Mouse (Mus musculus) kidney, embryonic 15.5 days (tissue): ENCODE measurements around the gene Slc44a1. TPM values are rescaled to one million over a fixed set of nuclear protein-coding genes. Genes with fewer than 3 reads are reported as not detected.

Experiments used
- ATAC-seq: fragments of 200-750 bp; cut with Nextera tagmentation; replicated peaks from 2 replicates; pipeline ENCODE4 v1.8.0; 2017; ENCODE audit warnings: moderate TSS enrichment; ENCODE audit not compliant: low FRiP score
- H3K27ac ChIP-seq: fragments of 300-500 bp; sonication (generic); 2 replicates; pipeline ENCODE4 v1.5.1; 2015; ENCODE audit warnings: mild to moderate bottlenecking, inconsistent platforms
- H3K27me3 ChIP-seq: fragments of 300-500 bp; sonication (generic); 2 replicates; pipeline ENCODE4 v1.6.1; 2015; ENCODE audit warnings: inconsistent platforms
- H3K36me3 ChIP-seq: fragments of 300-500 bp; sonication (generic); 2 replicates; pipeline ENCODE4 v1.6.1; 2015; ENCODE audit warnings: inconsistent platforms
- H3K4me1 ChIP-seq: fragments of 300-500 bp; sonication (generic); 2 replicates; pipeline ENCODE4 v1.6.1; 2015; ENCODE audit warnings: inconsistent platforms
- H3K4me2 ChIP-seq: fragments of 300-500 bp; sonication (generic); 2 replicates; pipeline ENCODE4 v1.6.1; 2015; ENCODE audit warnings: moderate library complexity, mild to moderate bottlenecking, inconsistent platforms
- H3K4me3 ChIP-seq: fragments of 300-500 bp; sonication (generic); replicated peaks from 2 replicates; pipeline ENCODE4 v1.5.1; 2015; ENCODE audit warnings: mild to moderate bottlenecking, inconsistent platforms
- H3K9ac ChIP-seq: fragments of 300-500 bp; sonication (generic); 2 replicates; pipeline ENCODE4 v1.6.1; 2015; ENCODE audit warnings: mild to moderate bottlenecking, inconsistent platforms
- H3K9me3 ChIP-seq: fragments of 300-500 bp; sonication (generic); replicated peaks from 2 replicates; pipeline ENCODE4 v1.6.1; 2016; ENCODE audit warnings: inconsistent platforms
- WGBS: fragments of 180-500 bp; shearing (Covaris S2); methylation state at CpG from one replicate; pipeline ENCODE4 v1.1.7; 2015; ENCODE audit warnings: mixed read lengths; 5-methylcytosine and 5-hydroxymethylcytosine counted together
- polyA plus RNA-seq: library from polyadenylated mRNA; unstranded; fragments of >200 nt; fragmentation: Nextera tagmentation; extraction: Ambion mirVana; gene quantifications from 2 replicates; pipeline ENCODE4 v1.2.1, GENCODE M21; 2015

Slc44a1 gene
- polyA plus RNA-seq, 1 experiment from 2014 or later, result 38.0 TPM

- Histone ChIP-seq H3K4me1 (no peaks in the 10 kb centered on the region; the same call in 1 of the 2 replicates), H3K9ac (no peak overlapping the region), H3K4me3 (no peak overlapping the region), H3K27me3 (no peaks in the 10 kb centered on the region), H3K27ac (no peak overlapping the region), H3K36me3 (peaks cover 2% of the 10 kb centered on the region; the same call in 1 of the 2 replicates), H3K9me3 (no peaks in the 10 kb centered on the region), H3K4me2 (no peak overlapping the region)
- 86% methylated on average over 8 of the region's 8 CpGs for WGBS
- no peak for ATAC-seq
These were observed 82.4 kb downstream of the Slc44a1 start for GRCm38 (mm10) chr4:53522655-53523054.

DNA sequence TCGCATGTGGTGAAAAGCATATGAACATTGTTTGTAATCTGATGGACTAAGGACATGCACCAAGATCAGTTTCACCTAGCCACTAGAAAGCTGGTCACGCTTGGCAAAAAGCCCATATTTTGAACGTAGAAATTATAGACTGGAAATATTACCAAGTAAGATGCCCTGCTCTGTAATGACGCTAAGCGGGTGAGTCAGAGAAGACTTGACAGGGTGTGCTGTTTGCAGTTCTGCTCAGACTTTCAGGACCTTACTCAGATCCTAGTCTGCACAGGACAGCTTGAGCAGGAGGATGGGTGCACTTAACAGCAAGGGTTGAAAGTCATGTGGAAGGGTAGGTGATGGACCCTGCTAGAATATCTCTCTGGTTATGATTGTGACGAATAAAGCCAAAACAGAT is 85.3 kb downstream of the Slc44a1 start:
- 86% methylated on average over 6 of the region's 6 CpGs for WGBS
- H3K4me3 ChIP-seq, result no peak overlapping the region
- H3K4me1 ChIP-seq, result no peaks in the 10 kb centered on the region; the same call in 1 of the 2 replicates
- H3K27ac ChIP-seq, result no peak overlapping the region
- no peaks in the 10 kb centered on the region for H3K27me3 ChIP-seq
- H3K9me3 ChIP-seq, result no peaks in the 10 kb centered on the region
- H3K9ac ChIP-seq, result no peak overlapping the region
- H3K4me2 ChIP-seq, result no peak overlapping the region
- H3K36me3 ChIP-seq, result peaks cover 7% of the 10 kb centered on the region
- ATAC-seq, result no peak

DNA sequence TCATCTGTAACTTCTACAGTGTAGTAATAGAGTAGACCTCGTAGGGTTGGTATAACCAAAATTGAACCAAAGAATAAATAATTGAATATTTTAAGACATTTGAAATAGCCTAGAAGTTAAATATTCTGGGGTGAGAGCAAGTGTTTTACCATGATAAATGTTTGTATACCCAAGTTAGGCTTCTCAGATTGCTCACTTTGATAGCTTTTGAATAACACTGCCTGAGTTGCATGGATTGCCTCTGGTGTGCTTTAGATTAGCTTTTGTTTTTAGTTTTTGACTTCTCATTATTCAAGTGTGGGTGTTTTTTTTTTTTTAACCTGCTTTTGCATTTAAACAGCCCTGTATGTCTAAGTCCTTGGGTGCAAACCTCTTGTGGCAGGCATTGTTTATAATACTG is 85.8 kb downstream of the Slc44a1 start:
- no peak overlapping the region for H3K9ac ChIP-seq
- H3K27me3 ChIP-seq, result no peaks in the 10 kb centered on the region
- H3K4me1 ChIP-seq, result no peaks in the 10 kb centered on the region; the same call in 1 of the 2 replicates
- no peaks in the 10 kb centered on the region for H3K9me3 ChIP-seq
- H3K4me2 ChIP-seq, result no peak overlapping the region
- H3K36me3 ChIP-seq, result peaks cover 8% of the 10 kb centered on the region
- ATAC-seq, result no peak
- 82% methylated on average over 1 of the region's 1 CpGs for WGBS
- H3K27ac ChIP-seq, result no peak overlapping the region
- H3K4me3 ChIP-seq, result no peak overlapping the region

- Histone ChIP-seq H3K36me3 (peaks cover 9% of the 10 kb centered on the region), H3K4me1 (no peaks in the 10 kb centered on the region; the same call in 1 of the 2 replicates), H3K27me3 (no peaks in the 10 kb centered on the region), H3K4me3 (no peak overlapping the region), H3K9me3 (no peaks in the 10 kb centered on the region), H3K27ac (no peak overlapping the region), H3K4me2 (no peak overlapping the region), H3K9ac (no peak overlapping the region)
- 55% methylated on average over 2 of the region's 2 CpGs for WGBS
- no peak for ATAC-seq
These were observed 86.2 kb downstream of the Slc44a1 start for GRCm38 (mm10) chr4:53526446-53526845.

GRCm38 (mm10) chr4:53535795-53536194 is 95.6 kb downstream of the Slc44a1 start:
- no peak overlapping the region for H3K27ac ChIP-seq
- no peak overlapping the region for H3K4me3 ChIP-seq
- H3K4me1 ChIP-seq, result no peaks in the 10 kb centered on the region
- H3K4me2 ChIP-seq, result no peak overlapping the region
- no peaks in the 10 kb centered on the region for H3K9me3 ChIP-seq
- H3K9ac ChIP-seq, result no peak overlapping the region
- H3K27me3 ChIP-seq, result no peaks in the 10 kb centered on the region
- 92% methylated on average over 12 of the region's 12 CpGs for WGBS
- no peak for ATAC-seq
- peaks cover 19% of the 10 kb centered on the region for H3K36me3 ChIP-seq

DNA sequence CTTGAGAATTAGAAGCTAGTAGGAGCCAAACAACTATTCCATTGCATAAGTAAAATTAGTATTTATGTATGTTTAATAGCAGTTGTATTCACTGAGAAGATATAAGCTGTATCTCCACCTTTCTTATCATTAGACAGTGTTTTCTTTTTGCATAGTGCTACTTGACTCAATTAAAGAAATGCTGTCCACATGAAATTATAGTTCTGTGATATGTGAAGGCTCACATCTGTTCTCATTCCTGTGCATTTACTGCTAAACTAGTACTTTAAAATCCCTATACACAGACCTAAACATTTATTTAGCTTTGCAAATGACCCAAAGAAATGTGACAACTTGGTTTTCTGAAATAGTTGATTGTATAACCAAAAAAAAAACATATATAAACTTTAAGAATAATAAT is 96.9 kb downstream of the Slc44a1 start:
- Histone ChIP-seq H3K4me1 (no peaks in the 10 kb centered on the region), H3K4me2 (no peak overlapping the region), H3K27ac (no peak overlapping the region), H3K36me3 (peaks cover 22% of the 10 kb centered on the region), H3K9ac (no peak overlapping the region), H3K9me3 (no peaks in the 10 kb centered on the region), H3K4me3 (no peak overlapping the region), H3K27me3 (no peaks in the 10 kb centered on the region)
- no peak for ATAC-seq

- H3K27ac ChIP-seq, result no peak overlapping the region
- WGBS, result 84% methylated on average over 2 of the region's 2 CpGs
- no peak overlapping the region for H3K4me2 ChIP-seq
These were observed 97.3 kb downstream of the Slc44a1 start for GRCm38 (mm10) chr4:53537539-53537938.

GRCm38 (mm10) chr4:53538600-53538999 is 98.4 kb downstream of the Slc44a1 start:
- 95% methylated on average over 11 of the region's 11 CpGs for WGBS
- Histone ChIP-seq H3K4me3 (no peak overlapping the region), H3K4me1 (no peaks in the 10 kb centered on the region), H3K27me3 (no peaks in the 10 kb centered on the region), H3K9me3 (no peaks in the 10 kb centered on the region), H3K4me2 (no peak overlapping the region), H3K36me3 (peaks cover 33% of the 10 kb centered on the region), H3K27ac (no peak overlapping the region), H3K9ac (no peak overlapping the region)
- no peak for ATAC-seq

More at GRCm38 (mm10) chr4:53537539-53537938, 97.3 kb downstream of the Slc44a1 start:
- ATAC-seq, result no peak
- peaks cover 25% of the 10 kb centered on the region for H3K36me3 ChIP-seq
- no peaks in the 10 kb centered on the region for H3K27me3 ChIP-seq
- H3K9me3 ChIP-seq, result no peaks in the 10 kb centered on the region
- H3K9ac ChIP-seq, result no peak overlapping the region
- H3K4me1 ChIP-seq, result no peaks in the 10 kb centered on the region
- no peak overlapping the region for H3K4me3 ChIP-seq

- 94% methylated on average over 11 of the region's 11 CpGs for WGBS
- Histone ChIP-seq H3K9ac (no peak overlapping the region), H3K4me1 (no peaks in the 10 kb centered on the region), H3K9me3 (no peaks in the 10 kb centered on the region), H3K4me3 (no peak overlapping the region), H3K27ac (no peak overlapping the region), H3K4me2 (no peak overlapping the region), H3K27me3 (no peaks in the 10 kb centered on the region), H3K36me3 (peaks cover 43% of the 10 kb centered on the region)
- no peak for ATAC-seq
These were observed 99.7 kb downstream of the Slc44a1 start for GRCm38 (mm10) chr4:53539929-53540328.

DNA sequence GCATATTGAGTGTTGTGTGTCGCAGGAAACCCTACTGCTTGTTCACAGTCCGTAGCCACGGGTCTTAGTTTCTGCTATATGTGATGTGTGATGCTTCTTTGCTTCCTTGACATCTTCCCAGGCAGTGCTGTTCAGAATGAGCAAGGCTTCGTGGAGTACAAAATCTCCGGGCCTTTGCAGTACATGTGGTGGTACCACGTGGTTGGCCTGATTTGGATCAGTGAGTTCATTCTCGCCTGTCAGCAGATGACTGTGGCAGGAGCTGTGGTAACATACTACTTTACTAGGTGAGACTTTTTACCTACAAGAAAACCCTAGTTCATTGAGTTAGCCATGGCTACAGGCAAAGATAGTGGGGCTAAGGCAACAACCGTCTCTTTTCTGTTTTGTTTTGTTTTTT is 103.2 kb downstream of the Slc44a1 start:
- H3K27ac ChIP-seq, result no peak overlapping the region
- no peak overlapping the region for H3K4me2 ChIP-seq
- H3K27me3 ChIP-seq, result no peaks in the 10 kb centered on the region
- 83% methylated on average over 8 of the region's 8 CpGs for whole genome bisulfite sequencing
- no peak overlapping the region for H3K4me3 ChIP-seq
- H3K9ac ChIP-seq, result no peak overlapping the region
- H3K36me3 ChIP-seq, result peaks cover 57% of the 10 kb centered on the region
- no peak for ATAC-seq
- no peaks in the 10 kb centered on the region for H3K9me3 ChIP-seq
- no peaks in the 10 kb centered on the region for H3K4me1 ChIP-seq

- H3K27me3 ChIP-seq, result no peaks in the 10 kb centered on the region
- H3K9me3 ChIP-seq, result no peaks in the 10 kb centered on the region
- 74% methylated on average over 1 of the region's 1 CpGs for WGBS
- no peak for ATAC-seq
- no peak overlapping the region for H3K9ac ChIP-seq
- peaks cover 50% of the 10 kb centered on the region for H3K36me3 ChIP-seq
- H3K4me3 ChIP-seq, result no peak overlapping the region
- no peak overlapping the region for H3K27ac ChIP-seq
- no peak overlapping the region for H3K4me2 ChIP-seq
- H3K4me1 ChIP-seq, result no peaks in the 10 kb centered on the region
These were observed 104.7 kb downstream of the Slc44a1 start for GRCm38 (mm10) chr4:53544889-53545288.

- Histone ChIP-seq H3K4me3 (no peak overlapping the region), H3K27ac (no peak overlapping the region), H3K4me1 (no peaks in the 10 kb centered on the region), H3K27me3 (no peaks in the 10 kb centered on the region), H3K9me3 (no peaks in the 10 kb centered on the region), H3K9ac (no peak overlapping the region), H3K36me3 (peaks cover 41% of the 10 kb centered on the region), H3K4me2 (no peak overlapping the region)
- 97% methylated on average over 5 of the region's 5 CpGs for WGBS
- no peak for ATAC-seq
These were observed 107.2 kb downstream of the Slc44a1 start for GRCm38 (mm10) chr4:53547381-53547780.

DNA sequence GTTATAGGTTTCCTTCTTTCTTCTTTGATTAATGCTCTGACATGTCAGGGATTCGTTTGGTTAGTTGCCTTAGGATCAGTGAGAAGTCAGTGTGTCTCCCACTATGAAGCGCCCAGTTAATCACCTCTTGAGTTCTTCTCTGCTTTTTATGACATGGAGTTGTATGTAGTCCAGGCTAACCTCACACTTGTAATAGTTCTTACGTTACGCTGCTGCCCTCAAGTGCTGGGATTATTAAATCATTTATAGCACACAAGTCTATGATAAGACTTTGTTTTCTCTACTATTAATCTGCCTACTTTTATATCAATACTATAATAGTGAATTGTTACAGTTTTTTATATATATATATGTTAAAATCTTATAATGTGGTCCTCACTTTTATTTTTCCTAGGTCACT is 109.2 kb downstream of the Slc44a1 start:
- ATAC-seq, result no peak
- Histone ChIP-seq H3K9ac (no peak overlapping the region), H3K36me3 (peaks cover 30% of the 10 kb centered on the region), H3K4me3 (no peak overlapping the region), H3K27ac (no peak overlapping the region), H3K9me3 (no peaks in the 10 kb centered on the region), H3K27me3 (no peaks in the 10 kb centered on the region), H3K4me1 (no peaks in the 10 kb centered on the region), H3K4me2 (no peak overlapping the region)
- WGBS, result 55% methylated on average over 4 of the region's 4 CpGs
